Mouse (Mus musculus) gastrocnemius, adult 2 months (tissue): ENCODE data around the gene Grb10. TPM values are rescaled to one million over a fixed set of nuclear protein-coding genes. Genes with fewer than 3 reads are reported as not detected.
A peak's percentile ranks its signal among the peaks of the same experiment; 100 is the strongest.

Source experiments
- DNase-seq: peaks from one replicate; pipeline ENCODE4 v3.0.0; 2022
- H3K27ac ChIP-seq: fragments of 200-600 bp; 2 replicates; pipeline ENCODE4 v1.8.1; 2022; ENCODE audit warnings: mild to moderate bottlenecking
- H3K4me3 ChIP-seq: fragments of 200-600 bp; 2 replicates; pipeline ENCODE4 v1.8.1; 2022; ENCODE audit warnings: mild to moderate bottlenecking, moderate library complexity
- CTCF ChIP-seq: fragments of 200-600 bp; IDR thresholded peaks from 2 replicates; pipeline ENCODE4 v1.8.1; 2022; ENCODE audit warnings: antibody characterized with exemption, mild to moderate bottlenecking, moderate library complexity
- intact Hi-C: fragments of 180-260 bp; cut with DNase I; formaldehyde crosslinking; loops from one replicate; pipeline ENCODE4 v1.15.1; 2025
- total RNA-seq, 2 experiments: library from RNA; stranded (reverse); gene quantifications; 2 replicates each; pipeline ENCODE4 v1.2.3; 2021

Gene Grb10
- total RNA-seq, 2 experiments from 2014 or later: 27.9 to 59.3 TPM

- Histone ChIP-seq H3K4me3 (no peak overlapping the region), H3K27ac (0 out of 2 replicates have a peak overlapping the region, but pooled peaks have one; percentile 12)
- DNase-seq: no peak
- TF ChIP-seq CTCF: no peak
- intact Hi-C loops: loop anchor here (5.0 kb wide), 2 partner anchors 291 to 314 kb away; partner anchors contain the start of gene Ikzf1
Measured at GRCm38 (mm10) chr11:11978611-11979197, 59.8 kb downstream of the Grb10 start.

- peak overlapping the region; percentile 53 for H3K27ac ChIP-seq
- intact Hi-C loops: loop anchor here (5.0 kb wide), 2 partner anchors 287 to 318 kb away; partner anchors contain the start of gene Ikzf1
- DNase-seq: peak; percentile 50
- H3K4me3 ChIP-seq: no peak overlapping the region
- peak; percentile 74 for TF ChIP-seq CTCF
Measured at GRCm38 (mm10) chr11:11974591-11975255, 63.8 kb downstream of the Grb10 start.

GRCm38 (mm10) chr11:11973366-11974014 is 65.0 kb downstream of the Grb10 start:
- peak overlapping the region; percentile 95 for H3K27ac ChIP-seq
- no peak; the same call in 1 of the 2 replicates for TF ChIP-seq CTCF
- peak; percentile 87 for DNase-seq
- intact Hi-C loops: loop anchor here (1.0 kb wide), 2 partner anchors 129 to 153 kb away; no protein-coding TSS in a partner anchor
- H3K4me3 ChIP-seq: no peak overlapping the region

GRCm38 (mm10) chr11:11972401-11973110 is 65.9 kb downstream of the Grb10 start:
- intact Hi-C loops: loop anchor here (1.0 kb wide), 2 partner anchors 128 to 152 kb away; no protein-coding TSS in a partner anchor
- Histone ChIP-seq H3K4me3 (no peak overlapping the region), H3K27ac (peak overlapping the region; percentile 95)
- TF ChIP-seq CTCF: no peak
- DNase-seq: no peak

- Histone ChIP-seq H3K4me3 (no peak overlapping the region), H3K27ac (peak overlapping the region; percentile 95)
- no peak for TF ChIP-seq CTCF
- intact Hi-C loops: loop anchor here (2.0 kb wide), 1 partner anchor 77 kb away; no protein-coding TSS in a partner anchor
- DNase-seq: no peak
Measured at GRCm38 (mm10) chr11:11970246-11970645, 68.2 kb downstream of the Grb10 start.

- peak; percentile 84 for DNase-seq
- intact Hi-C loops: no loop called here
- TF ChIP-seq CTCF: no peak
- H3K4me3 ChIP-seq: no peak overlapping the region
- H3K27ac ChIP-seq: peak overlapping the region; percentile 95
Measured at GRCm38 (mm10) chr11:11968830-11969229, 69.7 kb downstream of the Grb10 start.

- intact Hi-C loops: no loop called here
- no peak overlapping the region for H3K4me3 ChIP-seq
- no peak for DNase-seq
- H3K27ac ChIP-seq: peak overlapping the region; percentile 95
- no peak for TF ChIP-seq CTCF
Measured at GRCm38 (mm10) chr11:11967519-11967918, 71.0 kb downstream of the Grb10 start.

GRCm38 (mm10) chr11:11966220-11966619 is 72.3 kb downstream of the Grb10 start:
- Histone ChIP-seq H3K4me3 (peak overlapping the region; percentile 1; the same call in 1 of the 2 replicates), H3K27ac (peak overlapping the region; percentile 95)
- intact Hi-C loops: no loop called here
- no peak for DNase-seq
- no peak for TF ChIP-seq CTCF

GRCm38 (mm10) chr11:11965501-11966125 is 72.9 kb downstream of the Grb10 start:
- peak overlapping the region; percentile 95 for H3K27ac ChIP-seq
- TF ChIP-seq CTCF: no peak
- H3K4me3 ChIP-seq: peak overlapping the region; percentile 25; the same call in 1 of the 2 replicates
- intact Hi-C loops: loop anchor here (1.0 to 2.0 kb wide), 2 partner anchors 71 to 121 kb away; no protein-coding TSS in a partner anchor
- DNase-seq: peak; percentile 96

- intact Hi-C loops: loop anchor here (1.0 to 2.0 kb wide), 2 partner anchors 70 to 120 kb away; no protein-coding TSS in a partner anchor
- Histone ChIP-seq H3K27ac (peak overlapping the region; percentile 95), H3K4me3 (no peak overlapping the region; the same call in 1 of the 2 replicates)
- TF ChIP-seq CTCF: no peak
- DNase-seq: peak; percentile 47
Measured at GRCm38 (mm10) chr11:11964729-11965128, 73.8 kb downstream of the Grb10 start.

- Histone ChIP-seq H3K27ac (peak overlapping the region; percentile 95), H3K4me3 (no peak overlapping the region)
- no peak for DNase-seq
- no peak for TF ChIP-seq CTCF
- intact Hi-C loops: no loop called here
Measured at GRCm38 (mm10) chr11:11963587-11963986, 74.9 kb downstream of the Grb10 start.

- intact Hi-C loops: no loop called here
- H3K4me3 ChIP-seq: no peak overlapping the region
- no peak for DNase-seq
- no peak for TF ChIP-seq CTCF
- H3K27ac ChIP-seq: peak overlapping the region; percentile 95
Measured at GRCm38 (mm10) chr11:11963065-11963464, 75.4 kb downstream of the Grb10 start.
